Comparison of ENCODE assay signal across 10 mouse cellular contexts in the genomic region with DNA sequence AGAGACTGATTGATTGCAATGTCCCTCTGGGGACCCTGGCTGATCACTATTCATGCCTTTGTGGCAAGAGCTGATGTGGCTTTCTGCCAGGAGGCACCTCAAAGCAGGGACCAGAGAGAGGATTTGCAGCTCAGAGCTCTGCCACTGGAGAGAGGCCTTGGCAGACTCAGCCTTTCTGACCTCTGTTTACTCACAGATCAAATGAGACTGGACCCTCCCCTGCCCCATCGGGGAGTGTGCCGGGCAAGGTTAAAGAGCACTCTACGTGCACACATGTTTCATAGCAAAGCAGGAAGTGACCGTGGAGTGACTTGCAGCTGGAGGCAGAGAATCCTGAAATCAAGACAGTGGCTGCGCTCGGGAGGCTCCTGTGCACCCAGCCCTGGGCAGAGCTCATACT. TPM values are rescaled to one million over a fixed set of nuclear protein-coding genes. Genes with fewer than 3 reads are reported as not detected.
DNase-seq lines count a peak whose midpoint lies in the region; ATAC-seq lines count a peak whose summit lies in the region.
"Had no signal": no experiment of that assay in that cellular context is flagged by ENCODE, and none has a peak within 500 bp of the region (broad histone marks: within the 10 kb centered on the region; RNA-seq: fewer than 3 reads in every experiment).

No protein-coding gene starts in this region.

- H3K4me2 ChIP-seq in forebrain, embryonic 14.5 days (ENCODE audit: low read length): no peak overlapping the region
- H3K4me2 ChIP-seq in forebrain, embryonic 16.5 days (ENCODE audit: low read length): no peak overlapping the region
- H3K4me2 ChIP-seq in neural tube, embryonic 12.5 days (replicated peaks): no peak overlapping the region
- no peak overlapping the region for H3K4me2 ChIP-seq in limb, embryonic 12.5 days

- ATAC-seq in forebrain, embryonic 14.5 days: no peak
- ATAC-seq in forebrain, embryonic 16.5 days: no peak
- ATAC-seq in neural tube, embryonic 12.5 days (ENCODE audit: low FRiP score, low read depth): peak; percentile 44; the same call in 1 of the 2 replicates
- ATAC-seq in limb, embryonic 12.5 days (ENCODE audit: insufficient number of reproducible peaks, insufficient read depth, low FRiP score, low TSS enrichment, low read depth): no peak

- H3K4me3 ChIP-seq in forebrain, embryonic 14.5 days (ENCODE audit: low read depth, low read length): no peak overlapping the region
- H3K4me3 ChIP-seq in forebrain, embryonic 16.5 days (replicated peaks; ENCODE audit: low read length): no peak overlapping the region
- H3K4me3 ChIP-seq in neural tube, embryonic 12.5 days: no peak overlapping the region
- no peak overlapping the region for H3K4me3 ChIP-seq in limb, embryonic 12.5 days (replicated peaks)

- H3K27me3 ChIP-seq in forebrain, embryonic 14.5 days (replicated peaks; ENCODE audit: control insufficient read depth, insufficient read depth, low read length): no peaks in the 10 kb centered on the region
- H3K27me3 ChIP-seq in forebrain, embryonic 16.5 days (replicated peaks; ENCODE audit: control insufficient read depth, insufficient read depth, low read length): no peaks in the 10 kb centered on the region
- no peaks in the 10 kb centered on the region for H3K27me3 ChIP-seq in neural tube, embryonic 12.5 days (replicated peaks)
- H3K27me3 ChIP-seq in limb, embryonic 12.5 days: no peaks in the 10 kb centered on the region

- peak; percentile 29 for DNase-seq in forebrain, embryonic 14.5 days (ENCODE audit: low spot score)
- no peak for DNase-seq in neural tube, embryonic 10.5 days (ENCODE audit: extremely low spot score, low spot score)
- DNase-seq in frontal cortex, postnatal 25 days (ENCODE audit: low spot score in 2 of 2): no peak
- DNase-seq in frontal cortex, postnatal 14 days (ENCODE audit: low spot score in 2 of 2): no peak
- DNase-seq in right cerebral cortex, postnatal 36 days (ENCODE audit: low spot score in 2 of 2): no peak
- DNase-seq: kidney, adult 8-10 months; thymus, postnatal 36 days had no signal

- 83% methylated on average over 6 of the region's 6 CpGs for WGBS in forebrain, embryonic 14.5 days
- 80% methylated on average over 6 of the region's 6 CpGs for WGBS in forebrain, embryonic 16.5 days
- 62% methylated on average over 6 of the region's 6 CpGs for WGBS in neural tube, embryonic 12.5 days
- WGBS in limb, embryonic 12.5 days: 15% methylated on average over 6 of the region's 6 CpGs

- H3K36me3 ChIP-seq in forebrain, embryonic 14.5 days (ENCODE audit: control insufficient read depth, insufficient read depth, low read length): no peaks in the 10 kb centered on the region
- no peaks in the 10 kb centered on the region for H3K36me3 ChIP-seq in forebrain, embryonic 16.5 days (ENCODE audit: control insufficient read depth, insufficient read depth)
- no peaks in the 10 kb centered on the region for H3K36me3 ChIP-seq in neural tube, embryonic 12.5 days
- H3K36me3 ChIP-seq in limb, embryonic 12.5 days: no peaks in the 10 kb centered on the region

- no peaks in the 10 kb centered on the region; the same call in 1 of the 2 replicates for H3K4me1 ChIP-seq in forebrain, embryonic 14.5 days (ENCODE audit: control insufficient read depth, insufficient read depth, low read length)
- no peaks in the 10 kb centered on the region for H3K4me1 ChIP-seq in forebrain, embryonic 16.5 days (replicated peaks; ENCODE audit: control insufficient read depth, insufficient read depth, low read length)
- H3K4me1 ChIP-seq in neural tube, embryonic 12.5 days: peaks cover 13% of the 10 kb centered on the region; the same call in 1 of the 2 replicates
- peaks cover 25% of the 10 kb centered on the region for H3K4me1 ChIP-seq in limb, embryonic 12.5 days (replicated peaks)

- H3K27ac ChIP-seq in forebrain, embryonic 14.5 days (ENCODE audit: low read depth, low read length): no peak overlapping the region
- no peak overlapping the region for H3K27ac ChIP-seq in forebrain, embryonic 16.5 days (ENCODE audit: low read length)
- no peak overlapping the region for H3K27ac ChIP-seq in neural tube, embryonic 12.5 days
- peak overlapping the region; percentile 53; the same call in 1 of the 2 replicates for H3K27ac ChIP-seq in limb, embryonic 12.5 days

- no peaks in the 10 kb centered on the region for H3K9me3 ChIP-seq in forebrain, embryonic 14.5 days (replicated peaks; ENCODE audit: control insufficient read depth, low read length)
- H3K9me3 ChIP-seq in forebrain, embryonic 16.5 days (ENCODE audit: control insufficient read depth, low read length): no peaks in the 10 kb centered on the region
- H3K9me3 ChIP-seq in neural tube, embryonic 12.5 days: no peaks in the 10 kb centered on the region
- no peaks in the 10 kb centered on the region for H3K9me3 ChIP-seq in limb, embryonic 12.5 days

- no peak overlapping the region for H3K9ac ChIP-seq in forebrain, embryonic 14.5 days (ENCODE audit: low read length)
- no peak overlapping the region for H3K9ac ChIP-seq in forebrain, embryonic 16.5 days (replicated peaks; ENCODE audit: low read depth, low read length)
- no peak overlapping the region for H3K9ac ChIP-seq in neural tube, embryonic 12.5 days
- no peak overlapping the region for H3K9ac ChIP-seq in limb, embryonic 12.5 days (replicated peaks)

RNA-seq across cellular contexts. Expression of gene Itga11, which starts 30.2 kb away (rescaled TPM):
- 0.85 and 1.2 TPM in 2 replicates for polyA plus RNA-seq in forebrain, embryonic 14.5 days (2014; fragmentation: Nextera tagmentation; extraction: Ambion mirVana)
- 1.0 and 1.5 TPM in 2 replicates for polyA plus RNA-seq in forebrain, embryonic 16.5 days (2015; fragmentation: Nextera tagmentation; extraction: Ambion mirVana)
- polyA plus RNA-seq in neural tube, embryonic 12.5 days (2016; fragmentation: Nextera tagmentation; extraction: Ambion mirVana): 2.0 TPM in 2 replicates
- 4.5 and 7.6 TPM in 2 replicates for polyA plus RNA-seq in limb, embryonic 12.5 days (2016; fragmentation: Nextera tagmentation; extraction: Ambion mirVana)
